Mouse (Mus musculus): ENCODE results near the gene Map3k20. TPM values are rescaled to one million over a fixed set of nuclear protein-coding genes. Genes with fewer than 3 reads are reported as not detected.

Map3k20 gene
- 6.1 and 6.2 TPM in 2 replicates for polyA plus RNA-seq (2014; fragmentation: Nextera tagmentation; extraction: Ambion mirVana)

GRCm38 (mm10) chr2:72285256-72285887 lies at the start of gene Map3k20:
TSS of gene Map3k20 (plus strand) at chr2:72285637.
- no peaks in the 10 kb centered on the region for H3K27me3 ChIP-seq (ENCODE audit: control insufficient read depth, insufficient read depth, low read length)
- ATAC-seq (ENCODE audit: low read depth), result peak; percentile 75; the same call in 1 of the 2 replicates
- H3K27ac ChIP-seq (ENCODE audit: low read depth, low read length), result no peak within 1 kb of the TSS
- no peaks in the 10 kb centered on the region for H3K9me3 ChIP-seq (ENCODE audit: control insufficient read depth, low read length)
- WGBS, result 3% methylated on average over 35 of the region's 50 CpGs
- H3K4me2 ChIP-seq (ENCODE audit: low read depth, low read length), result peak within 1 kb of the TSS; percentile 98
- no peaks in the 10 kb centered on the region for H3K36me3 ChIP-seq (ENCODE audit: control insufficient read depth, insufficient read depth, low read length)
- H3K4me3 ChIP-seq (ENCODE audit: low read depth, low read length), result peak within 1 kb of the TSS; percentile 64
- H3K9ac ChIP-seq (replicated peaks; ENCODE audit: low read depth, low read length), result peak within 1 kb of the TSS; percentile 74
- no peaks in the 10 kb centered on the region for H3K4me1 ChIP-seq (ENCODE audit: control insufficient read depth, insufficient read depth, low read length)

GRCm38 (mm10) chr2:72238421-72238820 lies 47.0 kb upstream of the Map3k20 start:
- Histone ChIP-seq H3K36me3 (ENCODE audit: control insufficient read depth, insufficient read depth, low read length) (no peaks in the 10 kb centered on the region), H3K4me2 (ENCODE audit: low read depth, low read length) (no peak overlapping the region), H3K4me1 (ENCODE audit: control insufficient read depth, insufficient read depth, low read length) (no peaks in the 10 kb centered on the region), H3K4me3 (ENCODE audit: low read depth, low read length) (no peak overlapping the region), H3K27me3 (ENCODE audit: control insufficient read depth, insufficient read depth, low read length) (peaks cover 5% of the 10 kb centered on the region; the same call in 1 of the 2 replicates), H3K9me3 (ENCODE audit: control insufficient read depth, low read length) (no peaks in the 10 kb centered on the region), H3K9ac (replicated peaks; ENCODE audit: low read depth, low read length) (no peak overlapping the region), H3K27ac (ENCODE audit: low read depth, low read length) (no peak overlapping the region)
- ATAC-seq (ENCODE audit: low read depth), result no peak
- 60% methylated on average over 2 of the region's 2 CpGs for WGBS

GRCm38 (mm10) chr2:72238925-72239324 lies 46.5 kb upstream of the Map3k20 start:
- ATAC-seq (ENCODE audit: low read depth), result no peak
- H3K27me3 ChIP-seq (ENCODE audit: control insufficient read depth, insufficient read depth, low read length), result no peaks in the 10 kb centered on the region; the same call in 1 of the 2 replicates
- H3K4me2 ChIP-seq (ENCODE audit: low read depth, low read length), result no peak overlapping the region
- H3K27ac ChIP-seq (ENCODE audit: low read depth, low read length), result no peak overlapping the region
- no peak overlapping the region for H3K9ac ChIP-seq (replicated peaks; ENCODE audit: low read depth, low read length)
- 40% methylated on average over 11 of the region's 11 CpGs for WGBS
- H3K4me3 ChIP-seq (ENCODE audit: low read depth, low read length), result no peak overlapping the region
- H3K9me3 ChIP-seq (ENCODE audit: control insufficient read depth, low read length), result no peaks in the 10 kb centered on the region
- H3K4me1 ChIP-seq (ENCODE audit: control insufficient read depth, insufficient read depth, low read length), result no peaks in the 10 kb centered on the region
- H3K36me3 ChIP-seq (ENCODE audit: control insufficient read depth, insufficient read depth, low read length), result no peaks in the 10 kb centered on the region

- Histone ChIP-seq H3K9me3 (ENCODE audit: control insufficient read depth, low read length) (no peaks in the 10 kb centered on the region), H3K4me1 (ENCODE audit: control insufficient read depth, insufficient read depth, low read length) (no peaks in the 10 kb centered on the region), H3K4me3 (ENCODE audit: low read depth, low read length) (no peak overlapping the region), H3K27me3 (ENCODE audit: control insufficient read depth, insufficient read depth, low read length) (no peaks in the 10 kb centered on the region), H3K36me3 (ENCODE audit: control insufficient read depth, insufficient read depth, low read length) (no peaks in the 10 kb centered on the region), H3K4me2 (ENCODE audit: low read depth, low read length) (no peak overlapping the region), H3K27ac (ENCODE audit: low read depth, low read length) (no peak overlapping the region), H3K9ac (replicated peaks; ENCODE audit: low read depth, low read length) (no peak overlapping the region)
- ATAC-seq (ENCODE audit: low read depth), result no peak
- WGBS, result 90% methylated on average over 8 of the region's 8 CpGs
These were observed 46.0 kb upstream of the Map3k20 start for GRCm38 (mm10) chr2:72239456-72239855.

GRCm38 (mm10) chr2:72239993-72240392 lies 45.4 kb upstream of the Map3k20 start:
- no peak overlapping the region for H3K4me2 ChIP-seq (ENCODE audit: low read depth, low read length)
- H3K36me3 ChIP-seq (ENCODE audit: control insufficient read depth, insufficient read depth, low read length), result no peaks in the 10 kb centered on the region
- no peaks in the 10 kb centered on the region for H3K27me3 ChIP-seq (ENCODE audit: control insufficient read depth, insufficient read depth, low read length)
- H3K4me3 ChIP-seq (ENCODE audit: low read depth, low read length), result no peak overlapping the region
- H3K9me3 ChIP-seq (ENCODE audit: control insufficient read depth, low read length), result no peaks in the 10 kb centered on the region
- H3K4me1 ChIP-seq (ENCODE audit: control insufficient read depth, insufficient read depth, low read length), result no peaks in the 10 kb centered on the region
- H3K9ac ChIP-seq (replicated peaks; ENCODE audit: low read depth, low read length), result no peak overlapping the region
- no peak for ATAC-seq (ENCODE audit: low read depth)
- no peak overlapping the region for H3K27ac ChIP-seq (ENCODE audit: low read depth, low read length)
- WGBS, result 62% methylated on average over 7 of the region's 7 CpGs

GRCm38 (mm10) chr2:72240691-72241090 lies 44.7 kb upstream of the Map3k20 start:
- Histone ChIP-seq H3K9ac (replicated peaks; ENCODE audit: low read depth, low read length) (no peak overlapping the region), H3K4me3 (ENCODE audit: low read depth, low read length) (no peak overlapping the region), H3K9me3 (ENCODE audit: control insufficient read depth, low read length) (no peaks in the 10 kb centered on the region), H3K36me3 (ENCODE audit: control insufficient read depth, insufficient read depth, low read length) (no peaks in the 10 kb centered on the region), H3K27ac (ENCODE audit: low read depth, low read length) (no peak overlapping the region), H3K4me1 (ENCODE audit: control insufficient read depth, insufficient read depth, low read length) (no peaks in the 10 kb centered on the region), H3K27me3 (ENCODE audit: control insufficient read depth, insufficient read depth, low read length) (no peaks in the 10 kb centered on the region), H3K4me2 (ENCODE audit: low read depth, low read length) (no peak overlapping the region)
- 82% methylated on average over 7 of the region's 7 CpGs for WGBS
- ATAC-seq (ENCODE audit: low read depth), result no peak

- Histone ChIP-seq H3K9ac (replicated peaks; ENCODE audit: low read depth, low read length) (no peak overlapping the region), H3K4me1 (ENCODE audit: control insufficient read depth, insufficient read depth, low read length) (no peaks in the 10 kb centered on the region), H3K27me3 (ENCODE audit: control insufficient read depth, insufficient read depth, low read length) (no peaks in the 10 kb centered on the region), H3K4me3 (ENCODE audit: low read depth, low read length) (no peak overlapping the region), H3K4me2 (ENCODE audit: low read depth, low read length) (no peak overlapping the region), H3K9me3 (ENCODE audit: control insufficient read depth, low read length) (no peaks in the 10 kb centered on the region), H3K27ac (ENCODE audit: low read depth, low read length) (no peak overlapping the region), H3K36me3 (ENCODE audit: control insufficient read depth, insufficient read depth, low read length) (no peaks in the 10 kb centered on the region)
- 55% methylated on average over 14 of the region's 14 CpGs for WGBS
- ATAC-seq (ENCODE audit: low read depth), result no peak
These were observed 43.5 kb upstream of the Map3k20 start for GRCm38 (mm10) chr2:72241714-72242472.

GRCm38 (mm10) chr2:72242910-72243675 lies 42.3 kb upstream of the Map3k20 start:
- Histone ChIP-seq H3K27me3 (ENCODE audit: control insufficient read depth, insufficient read depth, low read length) (no peaks in the 10 kb centered on the region), H3K27ac (ENCODE audit: low read depth, low read length) (no peak overlapping the region), H3K4me3 (ENCODE audit: low read depth, low read length) (no peak overlapping the region), H3K4me1 (ENCODE audit: control insufficient read depth, insufficient read depth, low read length) (no peaks in the 10 kb centered on the region), H3K9me3 (ENCODE audit: control insufficient read depth, low read length) (no peaks in the 10 kb centered on the region), H3K36me3 (ENCODE audit: control insufficient read depth, insufficient read depth, low read length) (no peaks in the 10 kb centered on the region), H3K9ac (replicated peaks; ENCODE audit: low read depth, low read length) (no peak overlapping the region), H3K4me2 (ENCODE audit: low read depth, low read length) (no peak overlapping the region)
- 32% methylated on average over 12 of the region's 12 CpGs for WGBS
- ATAC-seq (ENCODE audit: low read depth), result no peak

- WGBS, result 86% methylated on average over 4 of the region's 4 CpGs
- Histone ChIP-seq H3K4me3 (ENCODE audit: low read depth, low read length) (no peak overlapping the region), H3K27ac (ENCODE audit: low read depth, low read length) (no peak overlapping the region), H3K9me3 (ENCODE audit: control insufficient read depth, low read length) (no peaks in the 10 kb centered on the region), H3K36me3 (ENCODE audit: control insufficient read depth, insufficient read depth, low read length) (no peaks in the 10 kb centered on the region), H3K9ac (replicated peaks; ENCODE audit: low read depth, low read length) (no peak overlapping the region), H3K27me3 (ENCODE audit: control insufficient read depth, insufficient read depth, low read length) (no peaks in the 10 kb centered on the region), H3K4me1 (ENCODE audit: control insufficient read depth, insufficient read depth, low read length) (no peaks in the 10 kb centered on the region), H3K4me2 (ENCODE audit: low read depth, low read length) (no peak overlapping the region)
- no peak for ATAC-seq (ENCODE audit: low read depth)
These were observed 39.8 kb upstream of the Map3k20 start for GRCm38 (mm10) chr2:72245631-72246030.
